8 mouse cellular contexts compared by ENCODE assay signal in genomic region chr10:34019302-34020075, GRCm38 (mm10). TPM values are rescaled to one million over a fixed set of nuclear protein-coding genes. Genes with fewer than 3 reads are reported as not detected.
DNase-seq lines count a peak whose midpoint lies in the region; ATAC-seq and TF ChIP-seq lines count a peak whose summit lies in the region.

TSS of gene Rwdd1 (minus strand) at chr10:34019624.

- in situ Hi-C loops in Patski (cut with MboI; ENCODE audit: low pct_unique_long_range_greater_than_20kb): loop anchor here (5.0 kb wide), 1 partner anchor 427 kb away; no protein-coding TSS in a partner anchor

- peak within 1 kb of the TSS; percentile 94 for H3K27ac ChIP-seq in hindbrain, embryonic 13.5 days

- no peaks in the 10 kb centered on the region for H3K9me3 ChIP-seq in hindbrain, embryonic 13.5 days

- DNase-seq in Patski (ENCODE audit: low read depth, low spot score): peak; percentile 79
- DNase-seq in cerebellum, postnatal 14 days: peak; percentile 98
- DNase-seq in frontal cortex, postnatal 14 days (ENCODE audit: low spot score in 2 of 2): peak; percentile 96 to 97
- peak; percentile 89 to 95 for DNase-seq in layer of hippocampus, postnatal 25 days (ENCODE audit: extremely low spot score in 1 of 2, low spot score in 1 of 2)
- DNase-seq in lung, postnatal 25 days (ENCODE audit: low spot score): peak; percentile 98
- peak; percentile 97 for DNase-seq in retina, embryonic 14.5 days (ENCODE audit: low spot score)
- peak; percentile 95 for DNase-seq in thymus, postnatal 4 days

- no peaks in the 10 kb centered on the region for H3K36me3 ChIP-seq in hindbrain, embryonic 13.5 days

- POLR2A ChIA-PET in Patski (lab: Charles Lee): no interaction called here

- peak within 1 kb of the TSS; percentile 92 for H3K9ac ChIP-seq in hindbrain, embryonic 13.5 days

- CTCF ChIA-PET in Patski (lab: Charles Lee): interaction anchor here (0.7 to 1.9 kb wide), 7 partner anchors 12 to 262 kb away, joined by 3 to 11 read pairs (median 3); partner anchors contain the start of genes Calhm5 and Tspyl1

- H3K4me3 ChIP-seq in hindbrain, embryonic 13.5 days: peak within 1 kb of the TSS; percentile 62

- peak within 1 kb of the TSS; percentile 65 for H3K4me2 ChIP-seq in hindbrain, embryonic 13.5 days

- WGBS in hindbrain, embryonic 13.5 days: under 1% methylated on average over 82 of the region's 82 CpGs

- peaks cover 18% of the 10 kb centered on the region for H3K4me1 ChIP-seq in hindbrain, embryonic 13.5 days (replicated peaks)

- peak; percentile 99 for ATAC-seq in Patski
- peak; percentile 100 for ATAC-seq in hindbrain, embryonic 13.5 days (ENCODE audit: low FRiP score)

- no peak for TF ChIP-seq CTCF in Patski (IDR thresholded peaks at IDR 0.05)

- H3K27me3 ChIP-seq in Patski: peaks cover under 1% of the 10 kb centered on the region
- no peaks in the 10 kb centered on the region for H3K27me3 ChIP-seq in hindbrain, embryonic 13.5 days

RNA-seq across cellular contexts. Expression of gene Rwdd1, which starts in this region (rescaled TPM):
- polyA plus RNA-seq in Patski (2021): 93.8 TPM
- 143 and 144 TPM in 2 replicates for polyA plus RNA-seq in hindbrain, embryonic 13.5 days (2015; fragmentation: Nextera tagmentation; extraction: Ambion mirVana)
- total RNA-seq in layer of hippocampus, postnatal 25 days (2021): 100 to 1,000 TPM in 1 of 2 experiments, 10 to 100 TPM in 1; 88.4 to 105 TPM

Comparison
In these comparisons a context has a peak if more than half of its experiments do, and no peak if none do; other contexts are left out.
1. Peak in every context shown above with its lines: DNase-seq, ATAC-seq, H3K4me3 ChIP-seq and H3K27ac ChIP-seq.